Mouse (Mus musculus): ENCODE measurements around the gene Acaa1a. TPM values are rescaled to one million over a fixed set of nuclear protein-coding genes. Genes with fewer than 3 reads are reported as not detected.

Acaa1a gene
- 193 and 212 TPM in 2 replicates for polyA plus RNA-seq (2012; rRNA removed)

DNA sequence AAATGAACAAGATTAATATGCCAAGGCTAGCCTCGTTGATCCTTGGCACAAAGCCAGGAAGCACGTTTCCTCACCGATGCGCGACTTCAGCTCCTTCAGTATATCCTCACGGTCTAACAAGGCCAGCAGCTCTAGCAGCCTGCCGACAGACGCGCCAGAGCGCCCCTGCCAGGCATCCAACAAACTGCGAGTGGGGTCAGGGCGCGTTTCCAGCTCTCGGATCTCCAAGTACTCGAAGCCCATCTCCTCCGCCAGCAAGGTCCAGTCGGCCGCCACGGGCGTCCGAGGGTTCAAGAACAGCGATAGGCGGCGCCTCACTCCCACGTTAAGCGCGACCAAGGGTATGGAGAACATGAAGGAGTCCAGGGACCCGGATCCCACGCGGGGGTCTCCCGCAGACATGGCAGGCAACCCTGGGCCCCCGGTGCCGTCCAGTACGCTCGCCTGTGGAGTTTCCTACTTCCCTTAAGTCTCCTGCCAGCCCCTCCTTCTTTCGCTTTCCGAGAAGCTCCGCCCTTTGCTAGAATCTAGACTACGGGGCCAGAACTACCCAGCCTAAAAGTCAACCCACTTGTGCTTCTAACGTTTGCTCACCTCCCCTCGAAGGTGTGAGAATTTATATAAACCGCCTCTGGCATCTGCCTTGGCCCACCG lies at the start of gene Acaa1a:
Gene Acaa1a (plus strand): TSS at position 119 of the 654 bp plus-strand sequence.
- Histone ChIP-seq H3K4me3 (ENCODE audit: control insufficient read depth, insufficient read depth, low read length) (peak within 1 kb of the TSS; percentile 95), H3K36me3 (ENCODE audit: control insufficient read depth, insufficient read depth, low read length) (no peaks in the 10 kb centered on the region), H3K4me1 (replicated peaks; ENCODE audit: control insufficient read depth, insufficient read depth, low read length) (peaks cover 15% of the 10 kb centered on the region), H3K27ac (ENCODE audit: control insufficient read depth, insufficient read depth, low read length) (peak within 1 kb of the TSS; percentile 59), H3K27me3 (ENCODE audit: control insufficient read depth, insufficient read depth, low read length) (no peaks in the 10 kb centered on the region)
- DNase-seq, result peak; percentile 66
- TF ChIP-seq POLR2A (IDR thresholded peaks at IDR 0.05; ENCODE audit: control insufficient read depth, extremely low read depth, insufficient read depth, low read length, poor library complexity) (0 out of 2 replicates have a peak, but pooled peaks have one; percentile 42), CTCF (IDR thresholded peaks at IDR 0.05; ENCODE audit: borderline replicate concordance, control insufficient read depth, extremely low read depth, insufficient read depth, low read length, poor library complexity) (peak; percentile 37; the same call in 1 of the 2 replicates)
- under 1% methylated on average over 43 of the region's 43 CpGs for WGBS

GRCm38 (mm10) chr9:119290791-119291190 lies 48.7 kb upstream of the Acaa1a start:
- Histone ChIP-seq H3K27me3 (ENCODE audit: control insufficient read depth, insufficient read depth, low read length) (no peaks in the 10 kb centered on the region), H3K4me3 (ENCODE audit: control insufficient read depth, insufficient read depth, low read length) (no peak overlapping the region), H3K4me1 (replicated peaks; ENCODE audit: control insufficient read depth, insufficient read depth, low read length) (no peaks in the 10 kb centered on the region), H3K36me3 (ENCODE audit: control insufficient read depth, insufficient read depth, low read length) (no peaks in the 10 kb centered on the region), H3K27ac (ENCODE audit: control insufficient read depth, insufficient read depth, low read length) (no peak overlapping the region)
- WGBS, result 95% methylated on average over 3 of the region's 3 CpGs
- DNase-seq, result no peak
- no peak for TF ChIP-seq POLR2A (IDR thresholded peaks at IDR 0.05; ENCODE audit: control insufficient read depth, extremely low read depth, insufficient read depth, low read length, poor library complexity)
- TF ChIP-seq CTCF (IDR thresholded peaks at IDR 0.05; ENCODE audit: borderline replicate concordance, control insufficient read depth, extremely low read depth, insufficient read depth, low read length, poor library complexity), result no peak

GRCm38 (mm10) chr9:119297696-119298095 lies 41.8 kb upstream of the Acaa1a start:
- 97% methylated on average over 6 of the region's 6 CpGs for WGBS
- no peak for TF ChIP-seq CTCF (IDR thresholded peaks at IDR 0.05; ENCODE audit: borderline replicate concordance, control insufficient read depth, extremely low read depth, insufficient read depth, low read length, poor library complexity)

DNA sequence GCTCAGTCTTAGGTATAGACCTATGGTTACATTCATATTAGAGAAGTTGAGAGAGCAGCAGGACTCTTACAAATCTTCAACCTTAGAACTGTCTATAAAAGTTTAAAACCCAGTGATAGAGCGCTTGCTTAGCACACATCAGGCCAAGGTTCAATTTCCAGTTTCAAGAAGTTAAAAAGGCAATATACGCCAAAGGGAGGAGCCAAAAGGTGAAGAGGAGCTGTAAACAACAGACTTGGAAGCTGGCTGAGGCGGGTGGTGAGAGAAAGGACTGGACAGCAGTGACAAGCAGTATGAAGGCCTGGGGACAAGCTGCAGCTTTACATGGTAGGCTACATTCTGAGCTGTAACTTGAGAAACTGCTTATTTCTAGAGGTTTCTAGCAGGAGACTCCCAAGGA lies 40.9 kb upstream of the Acaa1a start:
- Histone ChIP-seq H3K36me3 (ENCODE audit: control insufficient read depth, insufficient read depth, low read length) (peaks cover 4% of the 10 kb centered on the region; the same call in 1 of the 2 replicates), H3K27ac (ENCODE audit: control insufficient read depth, insufficient read depth, low read length) (no peak overlapping the region), H3K27me3 (ENCODE audit: control insufficient read depth, insufficient read depth, low read length) (no peaks in the 10 kb centered on the region), H3K4me3 (ENCODE audit: control insufficient read depth, insufficient read depth, low read length) (no peak overlapping the region), H3K4me1 (replicated peaks; ENCODE audit: control insufficient read depth, insufficient read depth, low read length) (no peaks in the 10 kb centered on the region)
- WGBS, result 93% methylated on average over 3 of the region's 3 CpGs
- TF ChIP-seq POLR2A (IDR thresholded peaks at IDR 0.05; ENCODE audit: control insufficient read depth, extremely low read depth, insufficient read depth, low read length, poor library complexity), result no peak
- TF ChIP-seq CTCF (IDR thresholded peaks at IDR 0.05; ENCODE audit: borderline replicate concordance, control insufficient read depth, extremely low read depth, insufficient read depth, low read length, poor library complexity), result no peak
- no peak for DNase-seq

More at GRCm38 (mm10) chr9:119297696-119298095, 41.8 kb upstream of the Acaa1a start:
- no peak for DNase-seq
- Histone ChIP-seq H3K36me3 (ENCODE audit: control insufficient read depth, insufficient read depth, low read length) (peaks cover 4% of the 10 kb centered on the region; the same call in 1 of the 2 replicates), H3K4me3 (ENCODE audit: control insufficient read depth, insufficient read depth, low read length) (no peak overlapping the region), H3K4me1 (replicated peaks; ENCODE audit: control insufficient read depth, insufficient read depth, low read length) (no peaks in the 10 kb centered on the region), H3K27me3 (ENCODE audit: control insufficient read depth, insufficient read depth, low read length) (no peaks in the 10 kb centered on the region), H3K27ac (ENCODE audit: control insufficient read depth, insufficient read depth, low read length) (no peak overlapping the region)

DNA sequence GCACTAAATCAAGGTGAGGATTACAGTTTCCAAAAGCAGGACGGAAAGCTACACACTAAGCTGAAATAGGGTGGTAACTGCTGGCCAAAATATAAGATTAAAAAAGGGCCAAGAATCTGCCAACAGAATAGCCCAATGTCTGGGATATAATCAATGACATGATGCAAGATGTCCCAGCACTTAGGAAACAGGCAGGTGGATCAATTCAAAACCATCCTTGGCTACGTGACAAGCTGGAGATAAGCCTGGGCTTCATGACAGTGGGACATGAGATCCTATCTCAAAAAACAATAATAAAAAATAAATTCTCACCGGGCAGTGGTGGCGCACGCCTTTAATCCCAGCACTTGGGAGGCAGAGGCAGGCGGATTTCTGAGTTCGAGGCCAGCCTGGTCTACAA lies 33.6 kb upstream of the Acaa1a start:
- TF ChIP-seq CTCF (IDR thresholded peaks at IDR 0.05; ENCODE audit: borderline replicate concordance, control insufficient read depth, extremely low read depth, insufficient read depth, low read length, poor library complexity) (no peak), POLR2A (IDR thresholded peaks at IDR 0.05; ENCODE audit: control insufficient read depth, extremely low read depth, insufficient read depth, low read length, poor library complexity) (no peak)
- WGBS, result 97% methylated on average over 7 of the region's 7 CpGs
- no peak overlapping the region for H3K27ac ChIP-seq (ENCODE audit: control insufficient read depth, insufficient read depth, low read length)
- DNase-seq, result no peak
- H3K4me3 ChIP-seq (ENCODE audit: control insufficient read depth, insufficient read depth, low read length), result no peak overlapping the region
- H3K4me1 ChIP-seq (replicated peaks; ENCODE audit: control insufficient read depth, insufficient read depth, low read length), result no peaks in the 10 kb centered on the region
- peaks cover 4% of the 10 kb centered on the region; the same call in 1 of the 2 replicates for H3K36me3 ChIP-seq (ENCODE audit: control insufficient read depth, insufficient read depth, low read length)
- H3K27me3 ChIP-seq (ENCODE audit: control insufficient read depth, insufficient read depth, low read length), result no peaks in the 10 kb centered on the region

DNA sequence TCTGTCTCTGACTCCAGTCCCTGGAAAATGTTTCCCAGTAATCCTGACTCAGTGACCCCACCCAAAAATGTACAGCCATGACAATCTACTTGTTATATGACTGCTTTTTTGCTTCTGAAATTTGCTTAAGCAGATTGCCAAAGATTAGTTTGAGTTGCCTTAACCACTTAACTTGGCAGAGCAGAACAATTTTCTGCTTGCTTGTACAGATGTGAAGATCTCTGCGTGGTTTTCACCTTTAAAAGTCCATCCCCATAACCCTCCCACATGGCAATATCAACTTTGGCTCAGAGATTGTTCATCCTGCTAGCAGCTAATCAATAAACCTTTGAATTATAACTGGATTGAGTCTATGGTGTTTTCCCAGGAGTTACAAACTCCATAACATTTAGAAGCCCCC lies 30.4 kb upstream of the Acaa1a start:
- no peak for DNase-seq
- 85% methylated on average over 1 of the region's 1 CpGs for WGBS
- Histone ChIP-seq H3K27me3 (ENCODE audit: control insufficient read depth, insufficient read depth, low read length) (no peaks in the 10 kb centered on the region), H3K27ac (ENCODE audit: control insufficient read depth, insufficient read depth, low read length) (no peak overlapping the region), H3K4me1 (replicated peaks; ENCODE audit: control insufficient read depth, insufficient read depth, low read length) (no peaks in the 10 kb centered on the region), H3K4me3 (ENCODE audit: control insufficient read depth, insufficient read depth, low read length) (no peak overlapping the region), H3K36me3 (ENCODE audit: control insufficient read depth, insufficient read depth, low read length) (no peaks in the 10 kb centered on the region)
- no peak for TF ChIP-seq POLR2A (IDR thresholded peaks at IDR 0.05; ENCODE audit: control insufficient read depth, extremely low read depth, insufficient read depth, low read length, poor library complexity)
- no peak for TF ChIP-seq CTCF (IDR thresholded peaks at IDR 0.05; ENCODE audit: borderline replicate concordance, control insufficient read depth, extremely low read depth, insufficient read depth, low read length, poor library complexity)

Data from thymus, adult 2 months (tissue).